Mouse (Mus musculus) small intestine, adult 2 months (tissue): ENCODE measurements at regions not wholly inside any gene's neighbourhood (a gene's known extent, or its start where the extent isn't known, plus 50 kb on each side); places are given as distances from the start of the nearest gene placed in this dataset.

ENCODE experiments used
- CTCF ChIP-seq: fragments of 200-500 bp; IDR thresholded peaks from 2 replicates; pipeline ENCODE4 v1.5.1; 2012; ENCODE audit warnings: low read depth, mild to moderate bottlenecking, control low read depth, inconsistent platforms, low read length, moderate library complexity, mixed read lengths; ENCODE audit not compliant: insufficient replicate concordance, insufficient read length; ENCODE audit errors: extremely low read depth
- POLR2A ChIP-seq: fragments of 200-500 bp; IDR thresholded peaks from 2 replicates; pipeline ENCODE4 v1.6.1; 2012; ENCODE audit warnings: low read depth, mild to moderate bottlenecking, control low read depth, inconsistent platforms, low read length, moderate library complexity

DNA sequence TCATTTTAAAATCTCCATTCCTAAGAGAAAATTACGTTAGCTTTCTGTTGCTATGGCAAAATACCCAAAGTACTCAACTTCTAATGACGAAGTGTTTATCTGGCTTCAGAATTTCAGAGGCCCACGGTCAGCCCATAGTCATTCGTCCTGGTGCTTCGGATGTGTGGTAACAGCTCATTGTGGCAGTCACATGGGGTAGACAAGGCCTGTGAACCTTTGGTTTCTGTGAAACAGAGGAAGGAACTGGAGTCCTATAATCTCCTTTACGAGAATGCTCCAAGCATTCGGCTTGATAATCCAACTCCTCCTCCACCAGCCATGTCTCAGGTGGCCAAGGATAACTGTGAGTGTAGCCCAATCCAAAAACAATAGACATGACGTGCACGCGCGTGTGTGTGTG, 84.2 kb downstream of the Rchy1 start:
- TF ChIP-seq POLR2A (no peak), CTCF (no peak)
